Mouse (Mus musculus) CH12.LX (cell line): Measurements from ENCODE around the gene Emc10.

Source experiments
- BHLHE40 ChIP-seq: IDR thresholded peaks from 2 replicates; pipeline ENCODE4 v1.6.1; 2011; ENCODE audit warnings: mild to moderate bottlenecking, low read depth, low read length, improper control_type of control experiment
- CHD2 ChIP-seq: IDR thresholded peaks from 2 replicates; pipeline ENCODE4 v1.6.1; 2011; ENCODE audit warnings: low read length, improper control_type of control experiment
- CTCF ChIP-seq, 2 experiments: IDR thresholded peaks in 1 of 2; conservative IDR thresholded peaks in 1 of 2; 2 replicates each; pipeline ENCODE4 v1.5.1; 2011 to 2012; ENCODE audit warnings: low read depth in 2 of 2, low read length in 2 of 2, improper control_type of control experiment in 1 of 2, inconsistent platforms in 1 of 2, mild to moderate bottlenecking in 1 of 2, moderate library complexity in 1 of 2
- KAT2A ChIP-seq: IDR thresholded peaks from 2 replicates; pipeline ENCODE4 v1.6.1; 2012; ENCODE audit warnings: low read length, improper control_type of control experiment, inconsistent platforms; ENCODE audit not compliant: insufficient replicate concordance
- NELFE ChIP-seq: IDR thresholded peaks from 2 replicates; pipeline ENCODE4 v1.6.1; 2011; ENCODE audit warnings: low read depth, low read length, improper control_type of control experiment
- POLR2A ChIP-seq: IDR thresholded peaks from 2 replicates; pipeline ENCODE4 v1.6.1; 2011; ENCODE audit warnings: low read depth, mild to moderate bottlenecking, improper control_type of control experiment, low read length
- RAD21 ChIP-seq: IDR thresholded peaks from 2 replicates; pipeline ENCODE4 v1.6.1; 2011; ENCODE audit warnings: low read depth, mild to moderate bottlenecking, low read length, improper control_type of control experiment, moderate library complexity
- SMC3 ChIP-seq: IDR thresholded peaks from 2 replicates; pipeline ENCODE4 v1.6.1; 2011; ENCODE audit warnings: low read depth, low read length, improper control_type of control experiment
- USF2 ChIP-seq: conservative IDR thresholded peaks from 2 replicates; pipeline ENCODE4 v1.6.1; 2011; ENCODE audit warnings: low read depth, low read length, improper control_type of control experiment
- ZMIZ1 ChIP-seq: IDR thresholded peaks from 2 replicates; pipeline ENCODE4 v1.6.1; 2012; ENCODE audit warnings: low read depth, mild to moderate bottlenecking, inconsistent platforms, low read length, improper control_type of control experiment

GRCm38 (mm10) chr7:44485572-44486195 is 10.6 kb downstream of the Emc10 start:
- no peak for TF ChIP-seq KAT2A
- TF ChIP-seq NELFE: no peak
- no peak for TF ChIP-seq RAD21
- no peak for TF ChIP-seq CTCF (conservative IDR thresholded peaks at IDR 0.05 in 1 of 2, IDR thresholded peaks at IDR 0.05 in 1 of 2; ENCODE audit: low read depth in 2 of 2, low read length in 2 of 2)
- TF ChIP-seq USF2: no peak
- no peak for TF ChIP-seq POLR2A
- TF ChIP-seq BHLHE40: no peak
- TF ChIP-seq CHD2: no peak
- no peak for TF ChIP-seq ZMIZ1
- TF ChIP-seq SMC3: no peak
